Mouse (Mus musculus): Measurements from ENCODE around the gene Oxsm. TPM values are rescaled to one million over a fixed set of nuclear protein-coding genes. Genes with fewer than 3 reads are reported as not detected.

The Oxsm gene
- polyA plus RNA-seq, 1 experiment = 7.2 TPM

DNA sequence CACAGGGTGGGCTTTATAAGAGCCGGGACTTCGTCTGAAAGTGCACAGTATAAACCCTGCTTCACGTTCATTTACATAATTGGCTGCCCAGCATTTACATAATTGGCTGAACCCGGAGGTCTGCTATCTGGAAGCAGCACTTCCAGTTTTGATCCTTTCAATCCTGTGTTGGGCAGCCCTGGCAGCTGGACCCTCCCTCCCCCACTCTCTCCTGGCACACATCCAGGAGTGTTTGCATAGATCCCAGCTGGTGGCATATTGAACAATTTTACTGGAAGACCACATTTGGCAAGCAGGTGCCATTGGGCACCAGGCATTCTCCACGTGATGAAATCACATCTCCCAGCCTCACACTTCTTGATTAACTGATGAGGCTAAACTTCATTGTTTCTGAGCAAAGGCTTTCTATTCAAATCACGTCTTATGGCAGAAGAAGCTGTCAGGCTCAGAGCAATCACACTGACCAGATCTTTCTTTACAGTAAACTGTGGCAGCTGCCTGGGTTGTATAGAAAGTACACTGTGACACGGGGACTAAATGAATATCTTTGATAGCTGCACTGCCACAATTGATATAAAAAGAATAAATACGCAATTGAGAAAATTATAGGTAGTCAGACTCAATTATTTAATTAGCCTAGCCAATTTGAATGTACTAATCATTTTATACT lies 48.5 kb downstream of the Oxsm start:
- Histone ChIP-seq H3K36me3 (ENCODE audit: control insufficient read depth, insufficient read depth, low read length, poor library complexity, severe bottlenecking) (no peaks in the 10 kb centered on the region), H3K4me3 (ENCODE audit: low read depth, low read length) (no peak overlapping the region), H3K27me3 (ENCODE audit: control insufficient read depth, insufficient read depth, low read length, poor library complexity, severe bottlenecking) (no peaks in the 10 kb centered on the region), H3K27ac (ENCODE audit: insufficient read depth, low read length) (no peak overlapping the region), H3K9ac (ENCODE audit: low read depth, poor library complexity, severe bottlenecking) (no peak overlapping the region), H3K4me1 (ENCODE audit: control insufficient read depth, insufficient read depth, low read length) (no peaks in the 10 kb centered on the region), H3K9me3 (replicated peaks; ENCODE audit: control insufficient read depth, insufficient read depth, low read length, poor library complexity, severe bottlenecking) (no peaks in the 10 kb centered on the region)
- TF ChIP-seq EP300 (IDR thresholded peaks at IDR 0.05; ENCODE audit: insufficient read depth, low read depth, low read length) = no peak
- no peak for TF ChIP-seq CTCF (IDR thresholded peaks at IDR 0.05; ENCODE audit: low read depth, low read length)
- TF ChIP-seq POLR2A (IDR thresholded peaks at IDR 0.05; ENCODE audit: insufficient read depth, low read length) = no peak

DNA sequence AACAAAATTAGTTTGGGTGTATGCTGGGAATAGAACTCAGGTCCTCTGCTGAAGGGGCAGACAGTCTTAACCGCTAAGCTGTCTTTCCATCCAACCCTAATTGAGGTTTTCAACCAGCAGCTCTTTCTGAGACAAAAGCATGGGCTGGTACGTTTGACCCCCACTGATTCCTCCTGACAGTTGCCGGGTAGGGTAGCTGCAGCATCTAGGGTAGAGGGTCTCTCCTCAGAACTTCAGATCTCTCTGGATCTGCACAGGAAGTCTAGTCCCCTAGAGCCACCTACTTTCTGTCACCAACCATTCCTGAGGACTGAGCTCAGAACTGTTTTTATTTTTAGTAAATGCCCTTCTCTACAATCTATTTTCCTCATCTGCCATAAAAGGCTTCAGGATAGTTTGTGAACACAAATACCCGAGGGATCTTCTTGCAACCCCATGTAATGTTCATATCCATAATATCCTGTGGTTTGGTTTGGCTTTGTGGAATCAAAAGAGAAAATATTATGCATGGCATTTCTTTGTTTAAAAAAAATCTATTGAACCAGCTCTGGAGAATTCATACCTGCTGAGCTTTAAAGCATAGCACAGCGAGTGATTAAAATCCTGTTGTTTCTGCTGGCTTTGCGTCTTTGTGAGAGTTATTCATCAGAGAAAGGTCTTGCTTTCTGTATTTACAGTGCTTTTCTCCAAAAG lies 49.2 kb downstream of the Oxsm start:
- Histone ChIP-seq H3K4me3 (ENCODE audit: low read depth, low read length) (no peak overlapping the region), H3K27ac (ENCODE audit: insufficient read depth, low read length) (no peak overlapping the region), H3K4me1 (ENCODE audit: control insufficient read depth, insufficient read depth, low read length) (no peaks in the 10 kb centered on the region), H3K9ac (ENCODE audit: low read depth, poor library complexity, severe bottlenecking) (no peak overlapping the region), H3K27me3 (ENCODE audit: control insufficient read depth, insufficient read depth, low read length, poor library complexity, severe bottlenecking) (no peaks in the 10 kb centered on the region), H3K36me3 (ENCODE audit: control insufficient read depth, insufficient read depth, low read length, poor library complexity, severe bottlenecking) (no peaks in the 10 kb centered on the region), H3K9me3 (replicated peaks; ENCODE audit: control insufficient read depth, insufficient read depth, low read length, poor library complexity, severe bottlenecking) (no peaks in the 10 kb centered on the region)
- TF ChIP-seq EP300 (IDR thresholded peaks at IDR 0.05; ENCODE audit: insufficient read depth, low read depth, low read length) = no peak

DNA sequence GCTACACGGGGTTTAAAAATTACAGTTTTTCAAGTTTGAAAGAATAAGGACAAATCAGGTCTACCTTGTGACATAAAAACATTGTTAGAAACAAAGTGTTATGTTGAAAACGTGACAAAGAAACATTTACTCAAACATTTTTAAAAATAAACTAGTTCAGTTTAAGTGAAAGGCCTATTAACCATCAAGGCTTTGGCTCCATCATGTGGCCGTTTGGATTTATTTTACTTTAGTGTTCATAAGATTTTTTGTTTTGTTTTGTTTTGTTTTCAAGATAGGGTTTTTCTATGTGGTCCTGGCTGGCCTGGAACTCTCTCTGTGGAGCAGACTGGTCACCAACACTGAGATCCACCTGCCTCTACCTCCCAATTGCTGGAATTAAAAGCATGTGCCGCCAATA lies 53.1 kb downstream of the Oxsm start:
- H3K4me3 ChIP-seq (ENCODE audit: low read depth, low read length) = no peak overlapping the region
- TF ChIP-seq CTCF (IDR thresholded peaks at IDR 0.05; ENCODE audit: low read depth, low read length) (no peak), POLR2A (IDR thresholded peaks at IDR 0.05; ENCODE audit: insufficient read depth, low read length) (no peak), EP300 (IDR thresholded peaks at IDR 0.05; ENCODE audit: insufficient read depth, low read depth, low read length) (no peak)
- H3K27ac ChIP-seq (ENCODE audit: insufficient read depth, low read length) = no peak overlapping the region
- H3K4me1 ChIP-seq (ENCODE audit: control insufficient read depth, insufficient read depth, low read length) = no peaks in the 10 kb centered on the region
- H3K27me3 ChIP-seq (ENCODE audit: control insufficient read depth, insufficient read depth, low read length, poor library complexity, severe bottlenecking) = no peaks in the 10 kb centered on the region
- 0 out of 2 replicates have a peak, but pooled peaks cover 5% of the 10 kb centered on the region for H3K9me3 ChIP-seq (replicated peaks; ENCODE audit: control insufficient read depth, insufficient read depth, low read length, poor library complexity, severe bottlenecking)
- H3K36me3 ChIP-seq (ENCODE audit: control insufficient read depth, insufficient read depth, low read length, poor library complexity, severe bottlenecking) = no peaks in the 10 kb centered on the region
- no peak overlapping the region for H3K9ac ChIP-seq (ENCODE audit: low read depth, poor library complexity, severe bottlenecking)

DNA sequence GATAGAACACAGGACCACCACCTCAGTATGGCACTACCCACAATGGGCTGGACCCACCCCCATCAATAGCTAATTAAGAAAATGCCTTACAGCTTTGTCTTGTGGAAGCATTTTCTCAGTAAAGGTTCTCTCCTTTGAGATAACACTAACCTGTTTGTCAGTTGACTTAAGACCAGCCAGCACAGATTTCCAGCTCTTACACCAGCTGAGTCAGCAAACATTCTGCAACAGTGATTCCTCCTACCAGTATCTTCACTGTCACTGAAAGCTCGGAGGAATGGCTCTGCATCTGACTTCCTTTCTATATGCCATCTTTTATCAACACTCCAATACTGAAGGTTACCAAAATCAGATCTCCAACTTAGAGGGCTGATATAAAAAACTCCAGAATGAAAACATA lies 54.1 kb downstream of the Oxsm start:
- no peak for TF ChIP-seq POLR2A (IDR thresholded peaks at IDR 0.05; ENCODE audit: insufficient read depth, low read length)
- TF ChIP-seq EP300 (IDR thresholded peaks at IDR 0.05; ENCODE audit: insufficient read depth, low read depth, low read length) = no peak
- TF ChIP-seq CTCF (IDR thresholded peaks at IDR 0.05; ENCODE audit: low read depth, low read length) = no peak

DNA sequence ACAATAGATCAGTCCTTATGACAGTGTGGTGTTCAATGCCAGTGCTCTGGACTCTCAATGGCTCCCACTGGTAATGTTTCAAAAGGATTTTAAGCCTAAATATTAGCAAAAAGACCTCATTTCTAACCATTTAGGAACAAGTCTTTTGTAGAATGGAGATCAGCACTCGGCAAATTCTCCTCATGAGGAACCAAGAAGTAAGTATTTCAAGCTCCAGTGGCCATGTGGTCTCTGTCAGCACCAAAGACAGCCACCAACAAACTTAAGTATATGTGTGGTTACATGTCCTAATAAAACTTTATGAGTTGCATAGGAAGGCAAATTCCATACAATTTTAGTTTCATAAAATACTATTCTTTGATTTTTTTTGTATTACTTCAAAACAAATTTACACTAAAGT lies 55.5 kb downstream of the Oxsm start:
- TF ChIP-seq POLR2A (IDR thresholded peaks at IDR 0.05; ENCODE audit: insufficient read depth, low read length) = no peak
- TF ChIP-seq EP300 (IDR thresholded peaks at IDR 0.05; ENCODE audit: insufficient read depth, low read depth, low read length) = no peak
- TF ChIP-seq CTCF (IDR thresholded peaks at IDR 0.05; ENCODE audit: low read depth, low read length) = no peak
- H3K36me3 ChIP-seq (ENCODE audit: control insufficient read depth, insufficient read depth, low read length, poor library complexity, severe bottlenecking) = no peaks in the 10 kb centered on the region
- no peak overlapping the region for H3K27ac ChIP-seq (ENCODE audit: insufficient read depth, low read length)
- no peak overlapping the region for H3K9ac ChIP-seq (ENCODE audit: low read depth, poor library complexity, severe bottlenecking)
- no peaks in the 10 kb centered on the region for H3K27me3 ChIP-seq (ENCODE audit: control insufficient read depth, insufficient read depth, low read length, poor library complexity, severe bottlenecking)
- 0 out of 2 replicates have a peak, but pooled peaks cover 5% of the 10 kb centered on the region for H3K9me3 ChIP-seq (replicated peaks; ENCODE audit: control insufficient read depth, insufficient read depth, low read length, poor library complexity, severe bottlenecking)
- H3K4me3 ChIP-seq (ENCODE audit: low read depth, low read length) = no peak overlapping the region
- H3K4me1 ChIP-seq (ENCODE audit: control insufficient read depth, insufficient read depth, low read length) = no peaks in the 10 kb centered on the region

More for the DNA sequence above, 54.1 kb downstream of the Oxsm start:
- Histone ChIP-seq H3K9me3 (replicated peaks; ENCODE audit: control insufficient read depth, insufficient read depth, low read length, poor library complexity, severe bottlenecking) (0 out of 2 replicates have a peak, but pooled peaks cover 5% of the 10 kb centered on the region), H3K36me3 (ENCODE audit: control insufficient read depth, insufficient read depth, low read length, poor library complexity, severe bottlenecking) (no peaks in the 10 kb centered on the region), H3K9ac (ENCODE audit: low read depth, poor library complexity, severe bottlenecking) (no peak overlapping the region), H3K4me1 (ENCODE audit: control insufficient read depth, insufficient read depth, low read length) (no peaks in the 10 kb centered on the region), H3K27me3 (ENCODE audit: control insufficient read depth, insufficient read depth, low read length, poor library complexity, severe bottlenecking) (no peaks in the 10 kb centered on the region), H3K27ac (ENCODE audit: insufficient read depth, low read length) (no peak overlapping the region), H3K4me3 (ENCODE audit: low read depth, low read length) (no peak overlapping the region)

DNA sequence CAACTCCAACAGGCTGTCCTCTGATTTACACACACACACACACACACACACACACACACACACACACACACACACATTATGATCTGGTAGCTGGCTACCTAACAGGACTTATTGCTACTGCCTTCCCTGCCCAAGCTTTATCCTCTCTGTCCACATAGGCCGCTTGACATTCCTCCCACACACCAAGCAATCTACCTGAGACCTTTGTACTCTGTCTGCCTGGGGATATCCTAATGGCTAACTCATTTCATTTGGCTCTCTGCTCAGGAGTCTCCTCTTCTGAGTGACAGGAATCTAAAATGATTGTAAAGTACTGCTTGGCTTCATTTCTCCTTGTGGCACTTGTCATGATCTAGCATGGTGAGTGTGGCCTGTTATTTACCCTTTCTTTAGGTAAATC lies 60.5 kb downstream of the Oxsm start:
- no peak overlapping the region for H3K27ac ChIP-seq (ENCODE audit: insufficient read depth, low read length)
- 0 out of 2 replicates have a peak, but pooled peaks cover 5% of the 10 kb centered on the region for H3K9me3 ChIP-seq (replicated peaks; ENCODE audit: control insufficient read depth, insufficient read depth, low read length, poor library complexity, severe bottlenecking)
- no peak for TF ChIP-seq CTCF (IDR thresholded peaks at IDR 0.05; ENCODE audit: low read depth, low read length)
- TF ChIP-seq EP300 (IDR thresholded peaks at IDR 0.05; ENCODE audit: insufficient read depth, low read depth, low read length) = no peak
- TF ChIP-seq POLR2A (IDR thresholded peaks at IDR 0.05; ENCODE audit: insufficient read depth, low read length) = no peak
- H3K4me1 ChIP-seq (ENCODE audit: control insufficient read depth, insufficient read depth, low read length) = no peaks in the 10 kb centered on the region
- no peak overlapping the region for H3K4me3 ChIP-seq (ENCODE audit: low read depth, low read length)
- no peaks in the 10 kb centered on the region for H3K27me3 ChIP-seq (ENCODE audit: control insufficient read depth, insufficient read depth, low read length, poor library complexity, severe bottlenecking)
- no peaks in the 10 kb centered on the region for H3K36me3 ChIP-seq (ENCODE audit: control insufficient read depth, insufficient read depth, low read length, poor library complexity, severe bottlenecking)
- no peak overlapping the region for H3K9ac ChIP-seq (ENCODE audit: low read depth, poor library complexity, severe bottlenecking)

Other genes with a start within 250 kb of the Oxsm start
- gene Ngly1, start 528 bp downstream of the Oxsm start, polyA plus RNA-seq (2011; ENCODE audit: insufficient read depth, insufficient read length, low read depth, missing spikeins) = 10.4 and 11.8 TPM in 2 replicates
- 112 and 122 TPM in 2 replicates for gene Top2b, start 115.4 kb upstream of the Oxsm start, polyA plus RNA-seq (2011; ENCODE audit: insufficient read depth, insufficient read length, low read depth, missing spikeins)

Measured in ES-Bruce4 (cell line).